ENCODE assay signal across 8 mouse cellular contexts in genomic region chr7:66310670-66311656, GRCm38 (mm10). TPM values are rescaled to one million over a fixed set of nuclear protein-coding genes. Genes with fewer than 3 reads are reported as not detected.
DNase-seq lines count a peak whose midpoint lies in the region; ATAC-seq lines count a peak whose summit lies in the region.
"Had no signal": no experiment of that assay in that cellular context is flagged by ENCODE, and none has a peak within 500 bp of the region (broad histone marks: within the 10 kb centered on the region; RNA-seq: fewer than 3 reads in every experiment).

No protein-coding gene starts in this region.

- H3K27me3 ChIP-seq in midbrain, embryonic 11.5 days (ENCODE audit: control insufficient read depth, insufficient read depth, low read length): no peaks in the 10 kb centered on the region
- H3K27me3 ChIP-seq in midbrain, embryonic 14.5 days (ENCODE audit: control insufficient read depth, insufficient read depth, low read length): no peaks in the 10 kb centered on the region
- H3K27me3 ChIP-seq: limb, embryonic 13.5 days had no signal

- H3K4me3 ChIP-seq in midbrain, embryonic 11.5 days (ENCODE audit: low read depth, low read length): no peak overlapping the region
- no peak overlapping the region for H3K4me3 ChIP-seq in midbrain, embryonic 14.5 days (replicated peaks; ENCODE audit: low read depth, low read length)
- H3K4me3 ChIP-seq: limb, embryonic 13.5 days had no signal

- peak; percentile 51 for DNase-seq in midbrain, embryonic 11.5 days (ENCODE audit: low spot score, missing footprints)
- no peak for DNase-seq in midbrain, embryonic 14.5 days
- peak; percentile 55 for DNase-seq in brain, adult 2 months (ENCODE audit: low read depth, low spot score)
- peak; percentile 27 to 47 for DNase-seq in layer of hippocampus, postnatal 36 days
- peak; percentile 48 for DNase-seq in urinary bladder, postnatal 25 days (ENCODE audit: low spot score)
- no peak for DNase-seq in right cerebral cortex, postnatal 14 days

- H3K4me1 ChIP-seq in midbrain, embryonic 11.5 days (ENCODE audit: control insufficient read depth, insufficient read depth, low read length): no peaks in the 10 kb centered on the region
- H3K4me1 ChIP-seq in midbrain, embryonic 14.5 days (ENCODE audit: control insufficient read depth, insufficient read depth, low read length): no peaks in the 10 kb centered on the region

- H3K27ac ChIP-seq in midbrain, embryonic 11.5 days (ENCODE audit: low read depth, low read length): no peak overlapping the region
- H3K27ac ChIP-seq in midbrain, embryonic 14.5 days (replicated peaks; ENCODE audit: low read depth, low read length): no peak overlapping the region
- H3K27ac ChIP-seq: limb, embryonic 13.5 days had no signal

- ATAC-seq in midbrain, embryonic 11.5 days (ENCODE audit: low FRiP score): no peak
- no peak for ATAC-seq in midbrain, embryonic 14.5 days (ENCODE audit: low FRiP score, low TSS enrichment)
- ATAC-seq in granulocyte monocyte progenitor cell, adult 5-6 weeks (replicated peaks; ENCODE audit: poor library complexity, severe bottlenecking): peak; percentile 74

- no peaks in the 10 kb centered on the region for H3K36me3 ChIP-seq in midbrain, embryonic 11.5 days (ENCODE audit: control insufficient read depth, insufficient read depth, low read length)
- H3K36me3 ChIP-seq in midbrain, embryonic 14.5 days (ENCODE audit: control insufficient read depth, insufficient read depth, low read length): no peaks in the 10 kb centered on the region

- WGBS in midbrain, embryonic 11.5 days: 88% methylated on average over 26 of the region's 26 CpGs
- WGBS in midbrain, embryonic 14.5 days: 87% methylated on average over 26 of the region's 26 CpGs

- no peak overlapping the region for H3K4me2 ChIP-seq in midbrain, embryonic 11.5 days
- no peak overlapping the region for H3K4me2 ChIP-seq in midbrain, embryonic 14.5 days (ENCODE audit: low read length)
- H3K4me2 ChIP-seq: limb, embryonic 13.5 days had no signal

- no peaks in the 10 kb centered on the region for H3K9me3 ChIP-seq in midbrain, embryonic 11.5 days (ENCODE audit: control insufficient read depth, low read length)
- no peaks in the 10 kb centered on the region for H3K9me3 ChIP-seq in midbrain, embryonic 14.5 days (ENCODE audit: control insufficient read depth, low read length)

- H3K9ac ChIP-seq in midbrain, embryonic 11.5 days (ENCODE audit: low read length): no peak overlapping the region
- no peak overlapping the region for H3K9ac ChIP-seq in midbrain, embryonic 14.5 days (replicated peaks; ENCODE audit: low read length)
- H3K9ac ChIP-seq: limb, embryonic 13.5 days had no signal

RNA-seq across cellular contexts. Expression of gene Gm10974, which starts 54.7 kb away (rescaled TPM):
- not detected in 2 replicates for polyA plus RNA-seq in midbrain, embryonic 11.5 days (2014; fragmentation: Nextera tagmentation; extraction: Ambion mirVana)
- not detected in 2 replicates for polyA plus RNA-seq in midbrain, embryonic 14.5 days (2014; fragmentation: Nextera tagmentation; extraction: Ambion mirVana)
- not detected in 2 replicates for total RNA-seq in granulocyte monocyte progenitor cell, adult 5-6 weeks (2014; fragmentation: Nextera tagmentation)
- total RNA-seq in granulocyte monocyte progenitor cell, adult 5-6 weeks (2017): not detected in 2 replicates
- not detected for total RNA-seq in layer of hippocampus, postnatal 36 days (2021)
- polyA plus RNA-seq: limb, embryonic 13.5 days had no signal

Comparison
In these comparisons a context has a peak if more than half of its experiments do, and no peak if none do; other contexts are left out.
1. DNase-seq: peak in midbrain, embryonic 11.5 days (single experiment), brain, adult 2 months (single experiment), layer of hippocampus, postnatal 36 days (2 of 2) and urinary bladder, postnatal 25 days (single experiment); none in midbrain, embryonic 14.5 days (single experiment) and right cerebral cortex, postnatal 14 days (single experiment).